Mouse (Mus musculus) hindbrain, embryonic 14.5 days (tissue): ENCODE data around the gene Atg4c. TPM values are rescaled to one million over a fixed set of nuclear protein-coding genes. Genes with fewer than 3 reads are reported as not detected.

Source experiments
- ATAC-seq: fragments of 200-750 bp; cut with Nextera tagmentation; 2 replicates; pipeline ENCODE4 v1.8.0; 2017; ENCODE audit warnings: moderate number of reproducible peaks, mild to moderate bottlenecking, moderate TSS enrichment, moderate library complexity; ENCODE audit not compliant: low FRiP score
- DNase-seq: peaks from one replicate; pipeline ENCODE4 v3.0.0-alpha.2; 2015; ENCODE audit warnings: low spot score
- H3K27ac ChIP-seq: fragments of 300-500 bp; sonication (generic); 2 replicates; pipeline ENCODE4 v1.5.1; 2014; ENCODE audit warnings: mild to moderate bottlenecking, moderate library complexity
- H3K27me3 ChIP-seq: fragments of 300-500 bp; sonication (generic); 2 replicates; pipeline ENCODE4 v1.6.1; 2014; ENCODE audit warnings: mild to moderate bottlenecking, low read length, mixed read lengths; ENCODE audit not compliant: control insufficient read depth, insufficient read depth
- H3K36me3 ChIP-seq: fragments of 300-500 bp; sonication (generic); replicated peaks from 2 replicates; pipeline ENCODE4 v1.6.1; 2014; ENCODE audit not compliant: control insufficient read depth, insufficient read depth
- H3K4me1 ChIP-seq: fragments of 300-500 bp; sonication (generic); replicated peaks from 2 replicates; pipeline ENCODE4 v1.6.1; 2014; ENCODE audit warnings: antibody characterized with exemption, low read length, mixed read lengths; ENCODE audit not compliant: control insufficient read depth, insufficient read depth
- H3K4me2 ChIP-seq: fragments of 300-500 bp; sonication (generic); replicated peaks from 2 replicates; pipeline ENCODE4 v1.6.1; 2014; ENCODE audit warnings: mild to moderate bottlenecking, moderate library complexity
- H3K4me3 ChIP-seq: fragments of 300-500 bp; sonication (generic); replicated peaks from 2 replicates; pipeline ENCODE4 v1.5.1; 2014; ENCODE audit warnings: mild to moderate bottlenecking, low read length
- H3K9ac ChIP-seq: fragments of 300-500 bp; sonication (generic); 2 replicates; pipeline ENCODE4 v1.6.1; 2014
- H3K9me3 ChIP-seq: fragments of 300-500 bp; sonication (generic); 2 replicates; pipeline ENCODE4 v1.6.1; 2016; ENCODE audit warnings: low read length; ENCODE audit not compliant: control insufficient read depth
- WGBS: fragments of 180-500 bp; shearing (Covaris S2); extraction: QIAGEN DNeasy Blood & Tissue Kit; methylation state at CpG from one replicate; pipeline ENCODE4 v1.1.7; 2014; 5-methylcytosine and 5-hydroxymethylcytosine counted together
- polyA plus RNA-seq: library from polyadenylated mRNA; unstranded; fragments of >200 nt; fragmentation: Nextera tagmentation; extraction: Ambion mirVana; gene quantifications from 2 replicates; pipeline ENCODE4 v1.2.1, GENCODE M21; 2014

The Atg4c gene
- polyA plus RNA-seq, 1 experiment from 2014 or later = 19.2 TPM

GRCm38 (mm10) chr4:99235203-99235856 lies 41.6 kb downstream of the Atg4c start:
- Histone ChIP-seq H3K36me3 (peaks cover 6% of the 10 kb centered on the region; the same call in 1 of the 2 replicates), H3K9ac (no peak overlapping the region), H3K4me3 (no peak overlapping the region), H3K4me2 (no peak overlapping the region), H3K27me3 (no peaks in the 10 kb centered on the region), H3K27ac (no peak overlapping the region), H3K9me3 (no peaks in the 10 kb centered on the region), H3K4me1 (no peaks in the 10 kb centered on the region)
- peak; percentile 66 for ATAC-seq
- DNase-seq = peak; percentile 87
- 92% methylated on average over 8 of the region's 8 CpGs for WGBS

- Histone ChIP-seq H3K27me3 (no peaks in the 10 kb centered on the region), H3K4me2 (no peak overlapping the region), H3K9ac (no peak overlapping the region), H3K36me3 (peaks cover 6% of the 10 kb centered on the region; the same call in 1 of the 2 replicates), H3K4me3 (no peak overlapping the region), H3K9me3 (no peaks in the 10 kb centered on the region), H3K4me1 (no peaks in the 10 kb centered on the region), H3K27ac (no peak overlapping the region)
- DNase-seq (no peak), ATAC-seq (no peak)
- 95% methylated on average over 2 of the region's 2 CpGs for WGBS
Observed at GRCm38 (mm10) chr4:99238305-99238704, 44.6 kb downstream of the Atg4c start.

GRCm38 (mm10) chr4:99241674-99242073 lies 47.9 kb downstream of the Atg4c start:
- Histone ChIP-seq H3K27me3 (no peaks in the 10 kb centered on the region), H3K36me3 (peaks cover 6% of the 10 kb centered on the region; the same call in 1 of the 2 replicates), H3K9ac (no peak overlapping the region), H3K4me3 (no peak overlapping the region), H3K9me3 (no peaks in the 10 kb centered on the region), H3K27ac (no peak overlapping the region), H3K4me1 (no peaks in the 10 kb centered on the region), H3K4me2 (no peak overlapping the region)
- ATAC-seq = no peak
- DNase-seq = no peak
- 53% methylated on average over 5 of the region's 5 CpGs for WGBS

GRCm38 (mm10) chr4:99249358-99249757 lies 55.6 kb downstream of the Atg4c start:
- WGBS = 97% methylated on average over 3 of the region's 3 CpGs
- H3K36me3 ChIP-seq = no peaks in the 10 kb centered on the region; the same call in 1 of the 2 replicates
- no peak for DNase-seq
- no peak overlapping the region for H3K9ac ChIP-seq
- no peaks in the 10 kb centered on the region for H3K9me3 ChIP-seq
- no peak overlapping the region for H3K4me2 ChIP-seq
- no peak overlapping the region for H3K27ac ChIP-seq
- ATAC-seq = no peak
- no peak overlapping the region for H3K4me3 ChIP-seq
- H3K27me3 ChIP-seq = no peaks in the 10 kb centered on the region
- H3K4me1 ChIP-seq = no peaks in the 10 kb centered on the region

GRCm38 (mm10) chr4:99249826-99250225 lies 56.1 kb downstream of the Atg4c start:
- Histone ChIP-seq H3K36me3 (no peaks in the 10 kb centered on the region; the same call in 1 of the 2 replicates), H3K27me3 (no peaks in the 10 kb centered on the region), H3K9ac (no peak overlapping the region), H3K4me3 (no peak overlapping the region), H3K27ac (no peak overlapping the region), H3K9me3 (no peaks in the 10 kb centered on the region), H3K4me2 (no peak overlapping the region), H3K4me1 (no peaks in the 10 kb centered on the region)
- 96% methylated on average over 8 of the region's 8 CpGs for WGBS
- no peak for ATAC-seq
- DNase-seq = no peak

GRCm38 (mm10) chr4:99252957-99253356 lies 59.2 kb downstream of the Atg4c start:
- H3K36me3 ChIP-seq = no peaks in the 10 kb centered on the region; the same call in 1 of the 2 replicates
- H3K4me3 ChIP-seq = no peak overlapping the region
- 95% methylated on average over 11 of the region's 11 CpGs for WGBS
- H3K27ac ChIP-seq = no peak overlapping the region
- no peak overlapping the region for H3K4me2 ChIP-seq
- no peak for DNase-seq
- no peak for ATAC-seq
- no peak overlapping the region for H3K9ac ChIP-seq
- no peaks in the 10 kb centered on the region for H3K4me1 ChIP-seq
- H3K9me3 ChIP-seq = no peaks in the 10 kb centered on the region
- no peaks in the 10 kb centered on the region for H3K27me3 ChIP-seq

GRCm38 (mm10) chr4:99263191-99263590 lies 69.5 kb downstream of the Atg4c start:
- ATAC-seq (no peak), DNase-seq (no peak)
- WGBS = 79% methylated on average over 2 of the region's 2 CpGs
- Histone ChIP-seq H3K27ac (no peak overlapping the region), H3K36me3 (no peaks in the 10 kb centered on the region), H3K27me3 (no peaks in the 10 kb centered on the region), H3K9me3 (no peaks in the 10 kb centered on the region), H3K4me3 (no peak overlapping the region), H3K4me1 (0 out of 2 replicates have a peak, but pooled peaks cover 7% of the 10 kb centered on the region), H3K4me2 (no peak overlapping the region), H3K9ac (no peak overlapping the region)

GRCm38 (mm10) chr4:99263663-99264062 lies 69.9 kb downstream of the Atg4c start:
- DNase-seq = no peak
- ATAC-seq = no peak
- WGBS = 69% methylated on average over 11 of the region's 11 CpGs
- no peak overlapping the region for H3K27ac ChIP-seq
- H3K36me3 ChIP-seq = no peaks in the 10 kb centered on the region; the same call in 1 of the 2 replicates
- H3K4me2 ChIP-seq = no peak overlapping the region
- H3K9ac ChIP-seq = no peak overlapping the region
- 0 out of 2 replicates have a peak, but pooled peaks cover 7% of the 10 kb centered on the region for H3K4me1 ChIP-seq
- H3K4me3 ChIP-seq = no peak overlapping the region
- no peaks in the 10 kb centered on the region for H3K27me3 ChIP-seq
- H3K9me3 ChIP-seq = no peaks in the 10 kb centered on the region

- Histone ChIP-seq H3K4me2 (no peak overlapping the region), H3K27ac (no peak overlapping the region), H3K27me3 (no peaks in the 10 kb centered on the region), H3K9me3 (no peaks in the 10 kb centered on the region), H3K36me3 (no peaks in the 10 kb centered on the region; the same call in 1 of the 2 replicates), H3K4me1 (0 out of 2 replicates have a peak, but pooled peaks cover 7% of the 10 kb centered on the region), H3K4me3 (no peak overlapping the region), H3K9ac (no peak overlapping the region)
- no peak for ATAC-seq
- DNase-seq = no peak
- WGBS = 67% methylated on average over 10 of the region's 10 CpGs
Observed at GRCm38 (mm10) chr4:99266843-99267445, 73.2 kb downstream of the Atg4c start.
